Mouse (Mus musculus) stomach, adult 2 months (tissue): ENCODE data around the gene Gm8257. TPM values are rescaled to one million over a fixed set of nuclear protein-coding genes. Genes with fewer than 3 reads are reported as not detected.

ENCODE experiments used
- polyA plus RNA-seq: library from polyadenylated mRNA; depleted of rRNA; stranded (reverse); fragments of >200 nt; gene quantifications from 2 replicates; pipeline ENCODE4 v1.2.3, GENCODE M21; 2012; rRNA removed

Gm8257 gene
- polyA plus RNA-seq, result not detected in 2 replicates

GRCm38 (mm10) chr14:44706356-44706755 lies at the start of gene Gm8257:
Gene Gm8257 (minus strand): TSS chr14:44706456.

GRCm38 (mm10) chr14:44750240-44750639 lies 44.0 kb upstream of the Gm8257 start, which contains the start of gene Gm8267:
Gene Gm8267 (minus strand): TSS chr14:44750340.

GRCm38 (mm10) chr14:44627737-44628136 lies 78.5 kb downstream of the Gm8257 start, which contains the start of gene Gm5624:
Gene Gm5624 (minus strand): TSS chr14:44627938.

Other genes with a start within 250 kb of the Gm8257 start
- gene BC061237, start 214.0 kb downstream of the Gm8257 start, polyA plus RNA-seq, result not detected in 2 replicates
- gene Gm17093, start 188.2 kb downstream of the Gm8257 start, polyA plus RNA-seq, result not detected in 2 replicates
- gene Gm8247, start 123.3 kb downstream of the Gm8257 start, polyA plus RNA-seq, result not detected in 2 replicates
- not detected in 2 replicates for gene Gm5624, start 78.5 kb downstream of the Gm8257 start, polyA plus RNA-seq
- not detected in 2 replicates for gene Gm8267, start 43.9 kb upstream of the Gm8257 start, polyA plus RNA-seq
- 0.10 and 0.15 TPM in 2 replicates for gene Ptgdr, start 152.9 kb upstream of the Gm8257 start, polyA plus RNA-seq